Mouse (Mus musculus): ENCODE data around the gene Morf4l1.
"Not testable (repeated sequence)": the region's sequence is repeated elsewhere in the genome, so short reads cannot be mapped to it uniquely, and the experiment has no call there.

The Morf4l1 gene

DNA sequence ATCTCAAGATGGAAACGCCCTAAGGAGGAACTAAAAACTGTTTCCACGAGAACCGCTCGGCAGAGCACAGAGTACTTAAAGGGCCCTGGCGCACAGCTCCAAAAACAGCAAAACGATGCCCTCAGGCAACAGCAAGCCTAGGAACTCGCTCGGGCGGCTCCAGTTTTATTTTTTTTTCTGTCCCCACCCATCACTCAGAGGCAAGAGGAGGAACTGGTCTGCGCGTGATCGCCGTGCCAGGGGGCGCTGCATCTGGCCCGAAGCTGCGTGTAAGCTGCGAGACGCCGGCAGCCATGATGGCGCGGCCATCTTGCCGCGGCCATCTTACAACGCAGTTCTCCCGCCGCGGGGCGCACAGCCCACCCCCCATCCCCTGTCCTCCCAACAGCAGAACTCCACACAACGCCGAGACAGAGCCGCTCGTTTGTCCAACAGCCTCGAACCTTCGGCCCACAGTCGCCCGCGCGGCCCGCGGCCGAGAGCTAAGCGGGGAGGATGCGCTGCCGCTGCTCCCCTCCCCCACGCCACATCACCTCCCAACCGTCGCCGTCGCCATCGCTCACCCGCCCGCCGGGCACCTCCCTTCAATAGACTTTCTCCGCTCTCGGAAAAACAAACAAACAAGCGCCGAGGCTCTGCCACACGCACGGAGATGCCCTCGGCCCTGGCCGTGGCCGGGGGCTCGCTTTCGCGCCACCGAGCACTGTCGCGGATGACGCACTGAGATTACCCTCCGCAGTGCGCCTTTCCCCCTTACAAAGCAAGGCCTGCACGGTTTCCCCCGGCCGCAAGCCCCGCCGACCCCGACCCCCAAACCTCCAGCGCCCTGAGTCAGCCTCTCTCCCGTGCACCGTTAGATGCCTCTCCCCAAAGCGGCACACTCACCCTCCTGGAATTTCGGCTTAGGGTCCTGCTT lies 665 bp downstream of the Morf4l1 start:
- in situ Hi-C loops (cut with MboI, MseI): no loop called here

DNA sequence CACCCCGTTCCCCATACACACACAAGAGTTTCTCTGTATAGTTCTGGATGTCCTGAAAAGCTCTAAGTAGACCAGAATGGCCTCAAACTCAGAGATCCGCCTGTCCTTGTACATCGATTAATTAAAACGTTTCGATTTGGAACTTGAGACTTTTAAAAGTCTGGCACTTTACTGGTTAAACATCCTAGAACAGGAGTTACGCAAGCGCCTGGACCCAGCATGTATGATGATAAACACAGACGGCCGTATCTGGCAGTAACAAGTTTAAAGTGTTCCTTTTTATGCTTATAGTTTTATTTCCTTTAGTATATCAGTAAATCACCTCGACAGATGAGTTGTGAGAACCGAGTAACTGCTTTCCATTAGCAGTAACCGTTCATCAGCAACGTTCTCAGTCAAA lies 1.4 kb downstream of the Morf4l1 start:
- in situ Hi-C loops (cut with MboI, MseI): no loop called here

DNA sequence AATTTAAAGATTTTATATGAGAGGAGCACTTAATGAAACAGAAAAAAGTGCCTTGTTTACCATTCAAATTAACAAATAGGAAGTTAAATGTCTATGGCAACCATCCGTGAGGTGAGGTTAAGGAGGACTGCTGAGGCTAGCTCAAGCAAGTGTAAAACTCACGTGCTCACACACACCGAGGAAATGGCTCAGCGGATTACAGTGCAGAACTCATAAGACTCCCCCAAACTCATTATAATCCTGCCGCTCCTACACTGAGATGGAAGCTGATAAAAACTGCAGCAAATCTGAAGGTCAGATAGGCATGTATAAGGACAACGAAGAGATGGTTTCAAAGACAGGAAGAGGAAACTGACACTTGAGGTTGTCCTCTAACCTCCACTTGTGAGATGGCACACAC lies 5.2 kb downstream of the Morf4l1 start:
- in situ Hi-C loops (cut with MboI, MseI): no loop called here

DNA sequence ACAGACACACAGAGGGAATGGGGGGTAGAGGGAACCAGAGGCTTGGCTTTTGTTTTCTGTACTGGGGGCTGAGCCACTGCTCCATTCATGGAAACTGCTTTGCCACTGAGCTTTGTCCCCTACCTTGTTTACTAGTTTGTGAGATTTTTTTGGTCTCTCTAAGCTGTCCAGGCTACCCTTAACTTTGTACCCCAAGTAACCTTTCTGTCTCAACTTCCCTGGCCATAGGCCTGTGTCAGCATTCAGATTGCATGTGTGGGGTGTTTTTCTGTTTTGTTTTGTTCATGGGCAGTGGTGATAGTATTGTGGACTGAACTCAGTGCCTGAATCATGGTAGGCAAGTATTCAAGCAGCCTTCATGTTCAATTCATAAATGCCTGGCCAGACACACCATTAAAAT lies 6.3 kb downstream of the Morf4l1 start:
- in situ Hi-C loops (cut with MboI, MseI): no loop called here

DNA sequence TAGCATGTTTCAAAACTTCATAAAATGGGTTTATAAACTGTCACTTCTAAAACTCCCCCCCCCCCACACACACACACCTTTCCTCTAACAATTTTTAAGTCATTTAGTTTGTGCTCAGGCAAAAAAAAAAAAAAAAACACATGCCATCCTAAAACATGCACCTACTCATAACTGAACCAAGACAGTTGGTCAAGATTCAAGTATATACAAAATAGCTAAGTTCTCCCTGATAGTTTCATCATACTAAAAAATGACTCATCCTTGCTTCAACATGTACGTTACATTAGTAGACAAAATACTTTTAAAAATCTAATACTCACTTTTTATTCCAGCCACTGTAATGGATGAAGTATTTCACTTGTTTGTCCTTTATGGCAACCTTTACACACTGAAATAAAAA lies 7.7 kb downstream of the Morf4l1 start:
- in situ Hi-C loops (cut with MboI, MseI): no loop called here

DNA sequence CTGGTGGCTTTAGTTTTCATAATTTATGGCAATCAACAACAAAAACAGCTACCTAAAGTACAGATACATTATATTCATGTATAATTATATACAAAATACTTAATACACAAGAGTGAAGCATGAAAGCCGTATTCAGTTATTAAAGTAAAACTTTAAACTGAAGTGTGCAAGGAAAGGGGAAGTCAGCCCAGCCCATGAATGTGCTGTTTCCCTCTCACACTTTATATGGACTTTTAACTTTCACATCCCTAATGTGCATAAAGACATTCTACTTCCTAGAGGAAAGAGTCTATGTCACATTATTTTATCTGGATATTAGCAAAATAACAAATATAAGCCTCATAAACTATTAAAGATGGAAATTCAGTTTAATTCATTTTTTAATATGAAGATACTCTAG lies 9.1 kb downstream of the Morf4l1 start:
- in situ Hi-C loops (cut with MboI, MseI): no loop called here

DNA sequence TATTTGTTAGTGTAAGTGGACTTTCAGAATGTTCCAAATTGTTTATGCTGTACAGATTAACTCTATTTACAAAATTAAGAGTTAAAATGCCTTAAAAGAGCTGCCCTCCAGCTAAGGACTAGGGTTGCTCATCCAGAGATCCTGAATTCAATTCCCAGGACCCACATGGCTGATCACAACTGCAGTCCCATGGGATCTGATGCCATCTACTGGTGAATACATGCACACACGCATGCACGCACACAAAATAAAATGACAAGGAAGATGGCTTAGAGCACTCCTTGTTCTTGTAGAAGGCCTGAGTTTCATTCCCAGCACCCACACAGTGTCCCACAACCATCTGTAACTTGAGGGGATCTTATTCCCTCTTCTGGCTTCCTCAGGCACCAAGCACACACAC lies 13.8 kb downstream of the Morf4l1 start:
- in situ Hi-C loops (cut with MboI, MseI): no loop called here

DNA sequence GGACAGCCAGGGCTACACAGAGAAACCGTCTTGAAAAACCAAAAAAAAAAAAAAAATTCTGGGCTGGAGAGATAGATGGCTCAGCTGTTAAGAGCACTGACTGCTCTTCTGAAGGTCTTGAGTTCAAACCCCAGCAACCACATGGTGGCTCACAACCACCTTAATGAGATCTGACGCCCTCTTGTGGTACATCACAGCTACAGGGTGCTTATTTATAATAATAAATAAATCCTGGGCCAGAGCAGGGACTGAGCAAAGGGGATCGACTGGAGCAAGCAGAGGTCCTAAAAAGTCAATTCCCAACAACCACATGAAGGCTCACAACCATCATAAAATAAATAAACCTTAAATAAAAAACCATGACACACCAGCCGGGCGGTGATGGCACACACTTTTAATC lies 15.6 kb downstream of the Morf4l1 start:
- in situ Hi-C loops (cut with MboI, MseI): no loop called here

DNA sequence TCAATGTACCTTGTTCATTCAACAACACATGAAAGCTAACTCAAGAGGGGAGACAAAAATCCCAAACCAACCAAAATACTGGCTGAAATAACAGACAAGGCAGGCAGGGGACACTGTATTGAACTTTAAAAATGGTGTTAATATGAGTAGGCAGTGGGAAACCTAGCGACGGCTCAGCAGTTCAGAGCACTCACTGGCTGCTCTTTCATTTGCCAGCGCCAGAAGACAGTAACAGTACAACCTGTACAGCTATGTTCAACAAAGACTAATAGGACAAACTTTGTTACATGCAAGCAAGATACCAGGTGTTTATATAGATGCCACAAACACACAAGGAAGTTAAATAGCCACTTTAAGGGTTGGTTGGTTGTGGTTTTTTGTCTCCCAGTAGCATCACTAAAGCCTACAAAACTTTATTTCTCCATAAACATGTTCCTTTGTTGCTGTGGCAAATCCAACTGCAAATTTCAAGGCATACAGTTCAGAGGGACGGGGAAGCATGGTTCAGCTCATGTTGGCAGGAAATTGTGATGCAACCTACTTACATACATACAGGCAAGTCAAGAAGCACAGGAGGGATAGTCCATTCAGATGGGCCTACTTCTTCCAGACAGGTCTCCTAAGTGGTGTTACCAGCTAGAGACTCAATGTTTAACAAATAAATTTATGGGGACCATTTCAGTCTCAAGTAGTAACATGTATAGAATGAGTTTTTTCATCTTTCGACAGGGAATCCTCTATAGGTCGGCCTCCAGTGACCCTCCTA lies 25.1 kb downstream of the Morf4l1 start:
- in situ Hi-C loops (cut with MboI, MseI): no loop called here

DNA sequence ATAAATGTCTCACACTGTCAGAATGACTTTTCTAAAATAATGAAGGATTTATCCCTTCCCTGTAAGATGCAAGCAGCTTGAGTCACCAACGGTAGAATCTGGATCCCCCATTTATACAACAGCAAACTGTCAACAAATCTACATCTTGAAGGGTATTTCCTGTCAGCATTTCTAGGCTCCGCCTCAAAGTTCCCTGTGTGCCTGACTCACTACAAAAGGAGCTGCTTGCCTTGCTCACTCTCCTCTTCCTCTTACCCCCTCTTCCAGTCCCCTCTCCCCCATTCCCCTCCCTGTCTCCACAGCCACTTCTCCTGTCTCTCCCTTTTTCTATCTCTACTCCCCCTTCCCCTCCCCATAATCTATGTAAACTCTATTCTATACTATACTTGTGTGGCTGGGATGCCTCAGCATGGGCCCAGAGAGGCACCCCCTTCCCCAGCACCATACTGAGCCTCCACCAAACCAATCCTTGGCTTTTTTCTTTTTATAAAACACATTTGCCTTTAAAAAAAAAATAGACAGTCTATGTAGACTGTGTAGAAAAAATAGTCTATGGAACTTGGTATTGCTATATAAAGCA lies 26.6 kb downstream of the Morf4l1 start:
- in situ Hi-C loops (cut with MboI, MseI): no loop called here

DNA sequence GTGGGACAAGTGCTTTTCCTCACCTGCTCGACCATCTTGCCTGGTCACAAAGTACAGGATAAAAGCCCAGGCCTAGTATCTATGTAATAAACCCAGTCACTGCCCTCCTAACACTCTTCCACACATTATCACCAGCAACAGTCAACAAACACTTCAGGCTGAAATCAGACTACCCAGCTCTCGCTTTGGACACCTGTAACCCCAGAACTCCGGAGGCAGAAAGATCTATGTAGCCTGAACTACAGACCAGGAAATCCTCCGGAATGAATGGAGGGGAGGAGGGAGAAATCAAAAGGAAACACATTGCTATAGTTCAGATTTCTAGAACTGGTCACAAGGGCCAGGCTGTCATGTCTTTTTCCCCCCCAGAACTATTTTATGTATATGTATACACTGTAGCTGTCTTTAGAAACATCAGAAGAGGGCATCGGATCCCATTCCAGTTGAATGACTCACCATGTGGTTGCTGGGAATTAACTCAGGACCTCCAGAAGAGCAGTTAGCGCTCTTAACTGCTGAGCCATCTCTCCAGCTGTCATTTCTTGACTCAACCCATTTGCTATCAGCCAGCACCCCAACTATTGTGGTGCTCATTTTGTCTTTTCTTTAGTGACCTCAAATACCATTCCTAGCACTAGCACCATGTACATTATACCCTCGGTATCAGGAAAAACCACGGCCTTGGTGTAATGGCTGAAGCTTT lies 29.7 kb downstream of the Morf4l1 start:
- in situ Hi-C loops (cut with MboI, MseI): no loop called here

DNA sequence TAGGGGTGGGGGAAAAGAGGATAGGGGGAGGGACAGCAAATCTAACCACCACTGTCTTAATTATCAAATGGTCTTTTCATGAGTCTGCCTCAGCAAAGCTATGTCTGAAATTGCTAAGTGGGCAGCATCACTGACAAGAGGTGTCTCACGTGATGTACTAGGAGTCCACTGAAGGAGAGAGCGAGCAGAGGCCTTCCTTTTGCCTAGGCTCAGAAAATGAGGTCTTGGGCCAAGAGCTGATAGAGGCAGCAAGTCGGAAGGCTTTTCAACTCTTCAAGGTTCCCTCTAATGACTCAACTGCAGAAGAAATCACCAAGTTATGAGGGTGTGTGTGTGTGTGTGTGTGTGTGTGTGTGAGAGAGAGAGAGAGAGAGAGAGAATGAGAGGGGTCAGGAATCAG lies 30.4 kb downstream of the Morf4l1 start:
- in situ Hi-C loops (cut with MboI, MseI): no loop called here

DNA sequence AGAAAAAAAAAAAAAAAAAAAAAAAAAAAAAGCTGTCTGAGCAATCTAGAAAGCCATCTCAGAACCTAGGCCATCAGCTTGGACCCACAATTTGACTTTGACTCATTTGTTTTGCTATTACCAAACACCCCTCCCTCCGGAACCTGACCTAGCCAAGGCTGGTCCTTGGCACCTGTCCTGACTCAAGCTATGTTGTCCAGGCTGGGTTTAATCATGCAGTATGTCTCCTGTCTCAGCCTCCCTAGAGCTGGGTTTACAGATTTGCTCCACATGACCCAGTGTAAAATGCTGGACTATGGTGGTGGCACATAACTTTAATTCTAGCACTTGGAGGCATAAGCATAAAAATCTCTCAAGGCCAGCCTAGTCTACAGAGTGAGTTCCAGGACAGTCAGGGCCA lies 31.6 kb downstream of the Morf4l1 start:
- in situ Hi-C loops (cut with MboI, MseI): no loop called here

DNA sequence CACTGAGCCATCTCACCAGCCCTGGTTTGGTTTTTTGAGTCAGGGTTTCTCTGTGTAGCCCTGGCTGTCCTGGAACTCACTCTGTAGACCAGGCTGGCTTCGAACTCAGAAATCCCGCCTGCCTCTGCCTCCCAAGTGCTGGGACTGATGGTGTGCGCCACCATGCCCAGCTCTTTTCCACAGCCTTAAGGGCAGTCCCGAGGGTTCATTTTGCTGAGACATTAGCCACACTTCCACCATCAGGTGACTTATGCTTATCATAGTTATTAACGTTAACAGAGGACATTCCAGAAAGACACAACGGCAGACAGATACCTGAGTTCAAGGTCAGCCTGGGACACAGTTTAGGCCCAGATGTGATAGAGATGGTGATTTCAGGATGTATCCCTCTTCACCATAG lies 32.6 kb downstream of the Morf4l1 start:
- in situ Hi-C loops (cut with MboI, MseI): not testable (repeated sequence)

DNA sequence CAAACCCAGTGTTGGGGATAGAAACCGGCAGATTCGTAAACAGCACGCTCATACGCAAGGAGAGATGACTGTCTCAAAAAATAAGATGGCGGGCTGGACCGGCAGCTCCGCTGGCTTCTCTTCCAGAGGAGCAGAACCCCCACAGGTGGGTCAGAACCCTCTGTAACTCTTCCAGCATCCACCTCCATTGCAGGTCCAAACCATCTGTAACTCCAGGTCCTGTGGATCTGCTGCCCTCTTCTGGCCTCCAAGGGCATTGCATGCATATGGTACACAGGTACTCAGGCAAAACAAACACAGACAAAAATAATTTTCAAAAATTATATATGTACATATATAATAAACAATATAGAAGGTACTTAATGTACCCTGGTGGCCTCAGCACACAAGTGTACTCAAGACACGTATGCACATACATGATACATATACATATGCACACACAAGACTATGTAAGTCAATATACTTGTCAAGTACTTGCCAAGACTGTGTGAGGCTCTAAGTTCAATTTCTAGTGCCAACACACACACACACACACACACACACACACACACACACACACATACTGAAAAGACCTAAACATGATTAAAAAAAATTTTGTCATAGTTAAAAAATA lies 37.6 kb downstream of the Morf4l1 start:
- in situ Hi-C loops (cut with MboI, MseI): loop anchor here (5.0 kb wide), 1 partner anchor 250 kb away; no protein-coding TSS in a partner anchor

DNA sequence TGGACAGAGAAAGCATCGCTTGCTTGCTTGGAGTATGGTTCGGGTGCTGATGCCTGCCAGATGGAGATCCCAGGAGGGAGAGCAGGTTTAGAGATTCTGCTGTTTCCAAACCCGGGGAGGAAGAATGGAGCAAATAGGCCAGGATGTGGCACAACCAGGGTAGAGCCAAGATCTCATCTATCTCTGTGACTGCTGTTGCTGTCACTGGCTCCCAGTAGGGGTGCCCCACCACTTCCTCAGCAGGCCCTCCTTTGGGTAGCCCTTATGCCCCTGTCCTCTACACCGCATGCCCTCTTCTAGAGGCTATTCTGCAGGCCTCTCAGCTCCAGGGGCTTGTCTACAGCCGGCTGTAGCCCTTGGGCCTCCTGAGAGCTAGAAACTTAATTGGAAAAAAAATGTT lies 38.4 kb downstream of the Morf4l1 start:
- in situ Hi-C loops (cut with MboI, MseI): loop anchor here (5.0 kb wide), 1 partner anchor 249 kb away; no protein-coding TSS in a partner anchor

DNA sequence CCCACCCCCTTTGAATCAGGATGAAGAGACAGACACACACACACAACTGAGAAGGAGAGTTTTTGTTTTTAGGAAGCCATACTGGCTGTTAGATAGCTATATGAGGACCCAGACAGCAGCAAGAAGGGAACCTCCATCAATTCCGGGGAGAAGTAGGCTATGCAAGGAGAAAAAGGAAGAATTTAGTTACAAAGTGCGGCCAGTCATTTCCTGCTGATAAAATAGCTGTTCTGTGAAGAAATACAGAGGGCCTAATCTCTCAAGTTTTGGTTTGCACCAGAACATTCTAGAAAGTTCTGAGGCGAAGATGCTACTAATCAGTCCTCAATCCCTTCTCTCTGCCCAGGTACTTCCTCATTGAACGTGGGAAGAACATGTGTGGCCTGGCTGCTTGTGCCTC lies 39.2 kb downstream of the Morf4l1 start:
- in situ Hi-C loops (cut with MboI, MseI): loop anchor here (5.0 kb wide), 1 partner anchor 248 kb away; no protein-coding TSS in a partner anchor

DNA sequence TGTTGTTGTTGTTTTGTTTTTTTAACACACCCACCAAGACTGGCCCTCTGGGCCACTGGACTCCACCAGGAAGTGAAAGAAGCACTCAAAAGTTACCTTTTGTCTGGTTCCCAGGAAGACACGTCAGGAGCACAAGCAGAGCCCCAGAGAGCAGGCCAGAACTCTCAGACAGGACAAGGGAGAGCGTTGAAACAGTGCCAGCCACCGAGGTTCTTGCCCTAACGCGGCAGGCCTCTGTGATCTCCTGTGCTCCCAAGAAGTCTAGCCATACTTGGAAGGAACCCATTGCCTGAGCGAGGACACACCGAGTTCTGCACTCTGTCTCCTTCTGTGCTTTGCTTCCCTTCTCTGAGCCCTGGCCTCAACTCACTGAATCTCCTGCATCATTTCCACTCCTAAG lies 44.4 kb downstream of the Morf4l1 start:
- in situ Hi-C loops (cut with MboI, MseI): loop anchor here (5.0 kb wide), 1 partner anchor 103 kb away; no protein-coding TSS in a partner anchor

DNA sequence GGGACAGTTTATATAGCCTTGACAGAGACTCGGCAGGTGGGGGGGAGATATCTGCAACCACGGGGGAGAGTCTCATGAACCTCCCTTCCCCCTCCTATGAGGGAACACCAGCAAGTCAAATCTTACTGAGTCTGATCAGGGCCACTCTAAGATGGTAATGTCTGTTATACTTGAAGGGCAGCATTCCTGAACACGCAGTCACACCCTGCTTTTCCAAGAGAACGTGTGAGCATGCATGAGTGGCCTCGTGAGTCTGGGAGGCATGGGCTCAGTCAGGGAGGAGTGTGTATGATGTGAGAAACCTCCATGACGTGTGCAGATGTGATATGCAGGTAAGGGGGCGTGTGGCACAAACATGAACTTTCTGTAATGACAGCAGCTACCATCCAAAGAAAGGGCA lies 45.1 kb downstream of the Morf4l1 start:
- in situ Hi-C loops (cut with MboI, MseI): no loop called here

DNA sequence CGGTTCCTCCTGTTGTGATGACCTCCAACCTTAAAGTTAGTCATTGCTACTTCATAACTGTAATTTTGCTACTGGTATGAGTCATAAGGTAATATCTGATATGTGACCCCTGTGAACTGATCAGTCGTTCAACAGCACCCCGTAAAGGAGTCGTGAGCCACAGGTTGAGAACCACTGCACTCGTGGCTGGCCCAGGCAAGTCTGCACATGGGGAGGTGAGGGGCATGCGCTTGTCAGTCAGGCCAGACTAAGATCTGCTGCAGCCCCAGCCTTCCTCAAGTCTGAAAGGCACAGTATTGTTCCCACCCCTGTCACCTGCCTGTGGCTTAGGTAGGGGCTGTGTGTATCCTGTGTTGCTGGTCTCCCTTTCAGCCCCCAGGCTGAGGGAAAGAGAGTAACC lies 45.8 kb downstream of the Morf4l1 start:
- in situ Hi-C loops (cut with MboI, MseI): no loop called here

DNA sequence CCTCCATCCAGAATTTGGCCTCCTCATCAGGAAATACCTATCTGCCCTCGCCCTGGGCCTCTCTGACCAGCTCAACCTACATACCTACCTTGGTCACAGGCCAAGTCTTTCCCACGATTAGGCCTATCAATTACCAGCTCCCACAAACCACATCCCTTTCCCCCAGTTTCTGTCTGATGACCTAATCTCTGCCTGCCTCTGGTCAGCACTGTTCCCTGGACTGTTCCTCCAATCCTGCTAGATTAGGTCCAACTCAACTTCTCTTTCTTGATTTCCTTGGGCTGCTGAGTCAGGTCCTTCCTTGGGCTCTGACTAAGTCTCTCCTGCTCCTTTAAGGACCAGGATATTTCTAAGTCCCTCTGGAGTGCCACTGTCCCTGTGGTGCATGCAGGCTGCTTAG lies 47.2 kb downstream of the Morf4l1 start:
- in situ Hi-C loops (cut with MboI, MseI): no loop called here

Data from T-helper 1 cell (primary cell).